Mouse (Mus musculus) intestine, embryonic 16.5 days (tissue): Measurements from ENCODE around the gene Npnt. TPM values are rescaled to one million over a fixed set of nuclear protein-coding genes. Genes with fewer than 3 reads are reported as not detected.

Experiments used
- ATAC-seq: fragments of 200-750 bp; cut with Nextera tagmentation; 2 replicates; pipeline ENCODE4 v1.8.0; 2017; ENCODE audit warnings: moderate TSS enrichment, moderate library complexity
- H3K27ac ChIP-seq: fragments of 300-500 bp; sonication (generic); 2 replicates; pipeline ENCODE4 v1.5.1; 2014; ENCODE audit warnings: mild to moderate bottlenecking, low read length
- H3K27me3 ChIP-seq: fragments of 300-500 bp; sonication (generic); replicated peaks from 2 replicates; pipeline ENCODE4 v1.6.1; 2014; ENCODE audit warnings: low read length, control low read depth, mixed read lengths; ENCODE audit not compliant: control insufficient read depth, insufficient read depth
- H3K36me3 ChIP-seq: fragments of 300-500 bp; sonication (generic); 2 replicates; pipeline ENCODE4 v1.6.1; 2014; ENCODE audit warnings: low read length, control low read depth; ENCODE audit not compliant: control insufficient read depth, insufficient read depth
- H3K4me1 ChIP-seq: fragments of 300-500 bp; sonication (generic); 2 replicates; pipeline ENCODE4 v1.6.1; 2014; ENCODE audit warnings: low read length, control low read depth, mixed read lengths; ENCODE audit not compliant: control insufficient read depth, insufficient read depth
- H3K4me2 ChIP-seq: fragments of 300-500 bp; sonication (generic); 2 replicates; pipeline ENCODE4 v1.6.1; 2014; ENCODE audit warnings: low read depth, low read length, control low read depth
- H3K4me3 ChIP-seq: fragments of 300-500 bp; sonication (generic); 2 replicates; pipeline ENCODE4 v1.5.1; 2014; ENCODE audit warnings: mild to moderate bottlenecking, low read length
- H3K9ac ChIP-seq: fragments of 300-500 bp; sonication (generic); 2 replicates; pipeline ENCODE4 v1.6.1; 2014; ENCODE audit warnings: low read depth, low read length
- H3K9me3 ChIP-seq: fragments of 300-500 bp; sonication (generic); 2 replicates; pipeline ENCODE4 v1.6.1; 2016; ENCODE audit warnings: low read length, control low read depth; ENCODE audit not compliant: control insufficient read depth
- WGBS: fragments of 180-500 bp; shearing (Covaris S2); extraction: QIAGEN DNeasy Blood & Tissue Kit; methylation state at CpG from one replicate; pipeline ENCODE4 v1.1.7; 2014; 5-methylcytosine and 5-hydroxymethylcytosine counted together
- polyA plus RNA-seq: library from polyadenylated mRNA; unstranded; fragments of >200 nt; fragmentation: Nextera tagmentation; extraction: Ambion mirVana; gene quantifications from 2 replicates; pipeline ENCODE4 v1.2.1, GENCODE M21; 2015

The Npnt gene
- polyA plus RNA-seq, 1 experiment from 2014 or later, result 28.7 TPM

GRCm38 (mm10) chr3:132870079-132870478, 80.0 kb downstream of the Npnt start:
- H3K27ac ChIP-seq, result no peak overlapping the region
- no peaks in the 10 kb centered on the region for H3K36me3 ChIP-seq
- 79% methylated on average over 6 of the region's 6 CpGs for WGBS
- H3K4me2 ChIP-seq, result no peak overlapping the region
- no peaks in the 10 kb centered on the region for H3K4me1 ChIP-seq
- no peak overlapping the region for H3K9ac ChIP-seq
- H3K27me3 ChIP-seq, result no peaks in the 10 kb centered on the region
- no peak overlapping the region for H3K4me3 ChIP-seq
- no peak for ATAC-seq
- H3K9me3 ChIP-seq, result no peaks in the 10 kb centered on the region

GRCm38 (mm10) chr3:132868838-132869237, 81.3 kb downstream of the Npnt start:
- Histone ChIP-seq H3K27me3 (no peaks in the 10 kb centered on the region), H3K27ac (no peak overlapping the region), H3K9ac (no peak overlapping the region), H3K4me3 (no peak overlapping the region), H3K36me3 (no peaks in the 10 kb centered on the region), H3K9me3 (no peaks in the 10 kb centered on the region), H3K4me2 (no peak overlapping the region), H3K4me1 (no peaks in the 10 kb centered on the region)
- ATAC-seq, result no peak
- WGBS, result 74% methylated on average over 2 of the region's 2 CpGs

- H3K4me3 ChIP-seq, result no peak overlapping the region
- ATAC-seq, result no peak
- H3K9ac ChIP-seq, result no peak overlapping the region
- no peak overlapping the region for H3K4me2 ChIP-seq
- no peaks in the 10 kb centered on the region for H3K36me3 ChIP-seq
- H3K27me3 ChIP-seq, result no peaks in the 10 kb centered on the region
- WGBS, result 70% methylated on average over 3 of the region's 3 CpGs
- H3K4me1 ChIP-seq, result no peaks in the 10 kb centered on the region
- H3K9me3 ChIP-seq, result no peaks in the 10 kb centered on the region
- H3K27ac ChIP-seq, result no peak overlapping the region
These were observed 83.1 kb downstream of the Npnt start for GRCm38 (mm10) chr3:132866984-132867383.

GRCm38 (mm10) chr3:132865596-132865995, 84.5 kb downstream of the Npnt start:
- Histone ChIP-seq H3K27ac (no peak overlapping the region), H3K9me3 (no peaks in the 10 kb centered on the region), H3K36me3 (no peaks in the 10 kb centered on the region), H3K4me1 (no peaks in the 10 kb centered on the region), H3K9ac (no peak overlapping the region), H3K27me3 (no peaks in the 10 kb centered on the region), H3K4me2 (no peak overlapping the region), H3K4me3 (no peak overlapping the region)
- WGBS, result 72% methylated on average over 4 of the region's 4 CpGs
- no peak for ATAC-seq

- no peaks in the 10 kb centered on the region for H3K27me3 ChIP-seq
- no peaks in the 10 kb centered on the region for H3K36me3 ChIP-seq
- no peaks in the 10 kb centered on the region for H3K4me1 ChIP-seq
- no peaks in the 10 kb centered on the region for H3K9me3 ChIP-seq
- no peak overlapping the region for H3K4me3 ChIP-seq
- H3K9ac ChIP-seq, result no peak overlapping the region
- 90% methylated on average over 8 of the region's 8 CpGs for WGBS
- no peak overlapping the region for H3K4me2 ChIP-seq
- ATAC-seq, result no peak
- H3K27ac ChIP-seq, result no peak overlapping the region
These were observed 85.1 kb downstream of the Npnt start for GRCm38 (mm10) chr3:132864986-132865385.

- ATAC-seq, result no peak
- Histone ChIP-seq H3K4me1 (no peaks in the 10 kb centered on the region), H3K27ac (no peak overlapping the region), H3K9ac (no peak overlapping the region), H3K4me3 (no peak overlapping the region), H3K9me3 (no peaks in the 10 kb centered on the region), H3K36me3 (no peaks in the 10 kb centered on the region), H3K4me2 (no peak overlapping the region; the same call in 1 of the 2 replicates), H3K27me3 (no peaks in the 10 kb centered on the region)
- 72% methylated on average over 14 of the region's 14 CpGs for WGBS
These were observed 85.7 kb downstream of the Npnt start for GRCm38 (mm10) chr3:132864329-132864919.

- no peak for ATAC-seq
- Histone ChIP-seq H3K4me1 (no peaks in the 10 kb centered on the region), H3K36me3 (no peaks in the 10 kb centered on the region), H3K27ac (no peak overlapping the region), H3K27me3 (no peaks in the 10 kb centered on the region), H3K4me2 (no peak overlapping the region; the same call in 1 of the 2 replicates), H3K4me3 (no peak overlapping the region), H3K9ac (no peak overlapping the region), H3K9me3 (no peaks in the 10 kb centered on the region)
- WGBS, result 67% methylated on average over 13 of the region's 13 CpGs
These were observed 86.2 kb downstream of the Npnt start for GRCm38 (mm10) chr3:132863843-132864242.

- H3K4me1 ChIP-seq, result no peaks in the 10 kb centered on the region
- no peak overlapping the region for H3K27ac ChIP-seq
- no peaks in the 10 kb centered on the region for H3K36me3 ChIP-seq
- WGBS, result 59% methylated on average over 8 of the region's 8 CpGs
- no peaks in the 10 kb centered on the region for H3K9me3 ChIP-seq
- H3K4me3 ChIP-seq, result no peak overlapping the region
- ATAC-seq, result no peak
- no peak overlapping the region for H3K4me2 ChIP-seq
- H3K27me3 ChIP-seq, result no peaks in the 10 kb centered on the region
- H3K9ac ChIP-seq, result no peak overlapping the region
These were observed 89.3 kb downstream of the Npnt start for GRCm38 (mm10) chr3:132860796-132861195.

- no peaks in the 10 kb centered on the region for H3K27me3 ChIP-seq
- H3K9me3 ChIP-seq, result no peaks in the 10 kb centered on the region
- no peak overlapping the region for H3K27ac ChIP-seq
- ATAC-seq, result no peak
- H3K4me3 ChIP-seq, result no peak overlapping the region
- WGBS, result 80% methylated on average over 7 of the region's 7 CpGs
- no peak overlapping the region for H3K4me2 ChIP-seq
- H3K4me1 ChIP-seq, result no peaks in the 10 kb centered on the region
- no peak overlapping the region for H3K9ac ChIP-seq
- no peaks in the 10 kb centered on the region for H3K36me3 ChIP-seq
These were observed 90.5 kb downstream of the Npnt start for GRCm38 (mm10) chr3:132859573-132859972.

- Histone ChIP-seq H3K4me3 (no peak overlapping the region), H3K4me2 (no peak overlapping the region), H3K36me3 (no peaks in the 10 kb centered on the region), H3K27ac (no peak overlapping the region), H3K4me1 (no peaks in the 10 kb centered on the region), H3K27me3 (no peaks in the 10 kb centered on the region), H3K9me3 (no peaks in the 10 kb centered on the region), H3K9ac (no peak overlapping the region)
- ATAC-seq, result no peak
- 65% methylated on average over 11 of the region's 11 CpGs for WGBS
These were observed 91.2 kb downstream of the Npnt start for GRCm38 (mm10) chr3:132858849-132859248.
